Mouse (Mus musculus) layer of hippocampus, adult 11-12 months (tissue): Measurements from ENCODE around the gene Astn2.

Experiments used
- DNase-seq: peaks from one replicate; pipeline ENCODE4 v3.0.0; 2022; ENCODE audit warnings: low spot score

Gene Astn2

DNA sequence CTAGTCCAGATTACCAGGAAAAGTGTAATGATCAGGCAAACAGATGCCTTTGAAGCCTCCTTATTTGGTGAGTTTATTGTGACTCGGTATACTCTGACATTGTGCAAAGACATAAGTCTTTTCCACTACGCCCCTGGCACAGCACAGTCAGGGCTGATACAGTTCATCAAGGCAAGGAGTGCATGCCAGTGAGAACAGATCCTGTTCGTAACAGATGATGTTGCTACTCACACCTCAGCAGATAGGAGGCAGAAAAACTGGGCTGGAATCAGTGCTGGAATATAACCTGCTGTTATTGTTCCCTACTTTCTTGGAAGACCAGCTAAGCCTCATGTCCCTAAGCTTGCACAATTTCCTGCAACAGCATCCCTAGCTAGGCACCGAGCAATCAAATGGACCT, 565.6 kb downstream of the Astn2 start:
- no peak for DNase-seq

DNA sequence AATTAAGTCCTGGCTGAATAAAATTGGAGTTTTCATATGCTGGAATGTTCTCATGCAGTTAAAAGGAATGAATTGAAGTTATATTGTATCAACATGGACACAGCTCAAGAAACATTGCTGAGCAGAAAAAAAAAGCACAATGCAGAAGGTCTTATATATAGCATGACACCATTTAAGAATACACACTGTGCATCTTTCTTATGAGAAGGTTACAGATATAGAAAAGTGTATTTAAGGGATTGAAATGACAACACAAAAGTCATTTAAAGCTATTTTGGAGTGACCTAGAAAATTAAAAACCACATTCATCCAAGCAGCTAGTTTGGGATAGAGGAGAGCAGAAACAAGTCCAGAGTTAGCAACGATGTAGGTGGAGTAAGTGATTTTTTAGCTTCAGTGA, 571.4 kb downstream of the Astn2 start:
- no peak for DNase-seq

DNA sequence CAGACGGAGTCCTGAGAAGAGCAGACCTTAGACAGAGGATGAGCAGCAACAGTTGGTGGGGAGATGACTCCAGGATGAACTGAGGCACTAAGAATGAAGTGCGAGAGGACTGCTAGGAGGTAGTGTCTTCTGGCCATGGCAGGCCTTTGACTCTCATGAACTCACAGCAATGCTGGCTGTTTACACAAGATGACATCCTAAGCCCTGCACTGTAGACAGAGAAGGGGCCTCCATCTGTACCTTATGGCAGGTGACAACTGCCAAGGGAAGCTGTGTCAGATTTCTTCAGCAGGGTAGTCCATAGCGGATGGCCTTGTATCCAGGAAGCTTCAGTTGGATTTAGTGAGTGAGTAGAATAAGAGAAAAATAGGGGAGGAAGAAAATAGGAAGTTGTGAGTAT, 572.5 kb downstream of the Astn2 start:
- DNase-seq: no peak

DNA sequence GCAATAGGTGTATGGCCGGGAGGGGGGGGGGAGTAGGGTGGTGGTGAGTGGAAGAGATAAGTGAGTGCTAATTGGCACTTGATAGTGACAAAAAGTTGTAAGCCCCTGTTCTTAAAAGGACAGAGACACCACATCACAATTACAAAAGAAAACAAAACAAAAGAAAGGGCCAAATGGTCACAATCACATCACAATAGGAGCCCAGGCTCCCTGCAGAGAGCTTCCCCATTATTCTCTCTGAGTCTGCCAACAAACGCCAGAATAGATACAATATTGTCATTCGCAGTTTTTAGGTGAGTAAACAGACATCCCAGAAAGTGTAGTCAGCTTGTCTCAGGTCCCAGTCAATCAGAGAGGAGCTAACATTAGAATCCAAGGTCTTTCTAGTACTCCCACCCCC, 573.9 kb downstream of the Astn2 start:
- no peak for DNase-seq

DNA sequence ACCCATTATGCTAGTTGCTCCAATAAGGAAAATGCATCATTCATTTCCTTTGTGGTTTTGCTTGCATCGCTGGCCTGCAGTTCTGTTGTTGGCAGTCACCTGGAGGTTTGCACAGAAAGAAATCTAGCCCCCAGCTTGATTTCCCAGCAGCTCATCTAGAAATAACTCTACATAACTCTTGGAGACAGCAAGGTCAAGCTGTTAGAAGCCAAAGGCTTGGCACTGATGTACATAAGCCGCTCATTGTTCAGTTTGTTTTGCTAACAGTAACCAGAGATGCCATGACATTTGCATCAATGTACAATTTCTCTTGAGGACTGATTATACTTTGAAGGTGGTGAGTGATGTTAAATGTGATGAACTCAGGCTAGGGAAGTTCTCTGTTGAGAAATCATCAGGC, 583.3 kb downstream of the Astn2 start:
- DNase-seq: no peak

DNA sequence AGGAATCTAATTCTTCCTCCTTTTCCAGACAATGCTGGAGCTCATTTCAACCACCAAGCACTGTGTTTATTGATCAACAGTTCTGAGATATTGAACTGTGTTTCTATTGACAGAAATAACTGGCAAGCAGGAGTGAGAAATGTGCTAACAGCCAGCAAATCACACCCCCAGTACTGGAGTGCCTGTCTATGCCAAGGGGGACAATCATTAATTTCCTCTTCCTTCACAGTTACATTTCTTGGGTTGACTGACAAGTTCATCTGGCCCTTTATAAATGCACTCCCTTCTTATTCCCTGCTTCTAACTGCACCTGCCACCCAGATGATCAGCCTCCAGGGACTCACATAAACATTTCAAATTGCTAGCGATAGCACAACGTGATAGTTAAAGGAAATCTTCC, 584.2 kb downstream of the Astn2 start:
- no peak for DNase-seq

DNA sequence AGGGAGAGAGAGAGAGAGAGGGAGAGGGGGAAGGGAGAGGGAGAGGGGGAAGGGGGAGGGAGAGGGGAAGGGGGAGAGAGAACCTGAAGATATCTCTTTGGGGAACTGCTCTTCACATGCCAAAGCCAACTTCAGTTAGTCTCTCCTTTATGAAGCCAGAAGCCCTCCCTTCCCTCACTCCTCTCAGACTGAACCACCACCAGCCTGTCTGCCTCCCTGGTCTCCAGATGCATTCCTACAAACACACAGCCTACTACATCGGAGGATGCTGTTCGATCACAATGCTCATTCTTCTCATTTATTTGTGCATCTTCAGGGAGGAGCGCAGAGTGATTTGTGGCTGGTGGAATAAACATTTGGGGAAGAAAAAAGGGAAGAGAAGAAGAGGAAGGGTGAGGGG, 584.6 kb downstream of the Astn2 start:
- DNase-seq: no peak

DNA sequence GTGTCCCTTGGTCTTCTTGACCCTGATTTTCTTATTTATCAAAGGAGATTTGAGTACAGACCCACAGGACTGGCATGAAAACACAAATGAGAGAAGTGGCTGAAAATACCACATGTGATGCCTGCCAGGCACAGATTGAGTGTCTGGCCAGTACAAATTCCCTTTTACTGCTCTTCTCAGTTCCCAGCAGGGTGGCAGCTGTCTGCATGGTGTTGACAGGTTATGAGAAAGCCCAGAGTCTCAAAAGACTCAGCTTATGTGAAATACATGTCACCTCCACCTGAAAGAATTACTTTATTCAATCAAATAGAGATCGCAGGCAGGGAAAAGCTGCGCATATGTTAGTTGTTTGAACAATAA, 590.3 kb downstream of the Astn2 start:
- no peak for DNase-seq

DNA sequence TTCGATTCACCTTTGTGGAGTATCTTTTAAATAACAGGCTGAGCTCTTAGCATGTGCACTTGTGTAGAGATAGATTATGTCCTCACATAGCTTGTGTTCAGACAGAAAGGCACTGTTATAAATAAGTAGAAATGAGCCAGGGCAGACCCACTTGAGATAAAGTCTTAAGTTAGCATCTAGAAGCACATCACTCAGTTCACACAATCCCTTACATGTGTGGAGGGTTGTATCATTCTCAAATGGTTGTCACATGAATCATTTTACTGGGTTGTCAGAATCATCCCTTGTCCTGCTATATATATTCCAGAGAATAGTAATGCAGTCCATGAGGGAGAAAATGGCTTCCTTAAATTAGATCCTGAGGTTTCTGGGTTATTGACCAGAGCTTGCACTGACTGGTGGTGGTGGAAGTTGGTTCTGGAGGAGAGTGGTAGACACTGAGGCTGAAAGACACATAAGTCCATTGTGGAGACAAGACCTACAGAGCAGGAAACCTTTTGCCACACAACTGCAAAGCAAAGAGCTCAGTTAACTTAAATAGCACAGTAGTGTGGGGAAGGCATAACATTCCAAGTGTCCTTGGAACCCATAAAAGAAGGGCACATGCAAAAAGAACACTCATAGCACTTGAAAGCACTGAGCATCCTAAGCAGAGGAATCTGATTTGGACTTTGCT, 590.8 kb downstream of the Astn2 start:
- DNase-seq: no peak

DNA sequence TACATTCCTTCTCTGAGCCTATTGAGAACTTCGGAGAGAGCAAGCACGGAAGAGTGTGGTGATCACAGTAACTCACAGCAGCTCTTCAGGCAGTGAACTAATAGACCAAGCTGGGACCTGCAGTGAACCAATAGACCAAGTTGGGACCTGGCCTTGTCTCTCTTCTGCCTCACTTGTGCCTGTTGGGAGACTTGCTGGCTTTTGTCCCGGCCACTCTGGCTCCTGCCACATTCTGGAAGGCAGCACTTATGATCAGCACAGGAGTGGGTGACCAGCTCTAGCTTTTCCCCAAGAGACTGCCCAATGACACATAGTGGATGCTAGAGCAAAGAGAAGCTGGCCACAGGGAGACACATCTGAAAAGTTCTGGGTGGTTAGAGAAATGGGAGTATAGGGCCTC, 597.1 kb downstream of the Astn2 start:
- DNase-seq: no peak

DNA sequence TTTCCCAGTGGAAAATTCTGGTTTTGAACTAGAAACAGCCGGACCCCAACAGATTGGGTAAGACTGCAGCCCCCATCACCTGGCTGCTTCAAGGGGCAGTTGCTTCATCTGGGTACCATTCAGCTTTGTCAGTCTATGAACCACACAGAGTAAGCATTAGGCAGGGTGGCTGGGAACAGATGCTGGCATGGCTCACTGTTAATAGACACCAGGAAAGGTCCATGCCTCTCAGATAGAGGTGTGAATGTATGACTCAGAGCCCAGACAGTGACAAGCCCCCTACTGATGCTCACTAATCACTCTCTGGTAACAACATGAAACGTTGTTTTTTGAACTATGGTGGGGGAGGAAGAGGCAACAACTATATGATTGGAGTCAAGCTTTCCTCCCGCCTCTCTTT, 603.2 kb downstream of the Astn2 start:
- DNase-seq: no peak

DNA sequence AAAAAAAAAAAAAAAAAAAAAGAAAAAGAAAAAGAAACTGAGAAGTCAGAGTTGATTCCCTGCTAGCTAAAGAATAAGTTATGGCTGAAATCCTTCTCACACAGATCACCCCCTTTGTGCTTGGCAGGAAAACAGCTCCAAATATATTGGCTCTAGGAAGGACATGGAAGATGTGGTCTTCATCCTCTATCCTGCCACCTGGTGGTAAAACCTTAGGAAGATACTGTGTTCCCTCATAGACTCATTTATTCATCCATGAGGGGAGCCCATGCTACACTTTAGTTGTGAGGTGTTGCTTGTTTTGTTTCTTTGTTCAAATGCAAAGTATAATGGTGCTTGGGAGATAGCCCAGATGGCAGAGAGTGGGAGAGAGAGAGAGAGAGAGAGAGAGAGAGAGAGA, 613.4 kb downstream of the Astn2 start:
- DNase-seq: no peak

DNA sequence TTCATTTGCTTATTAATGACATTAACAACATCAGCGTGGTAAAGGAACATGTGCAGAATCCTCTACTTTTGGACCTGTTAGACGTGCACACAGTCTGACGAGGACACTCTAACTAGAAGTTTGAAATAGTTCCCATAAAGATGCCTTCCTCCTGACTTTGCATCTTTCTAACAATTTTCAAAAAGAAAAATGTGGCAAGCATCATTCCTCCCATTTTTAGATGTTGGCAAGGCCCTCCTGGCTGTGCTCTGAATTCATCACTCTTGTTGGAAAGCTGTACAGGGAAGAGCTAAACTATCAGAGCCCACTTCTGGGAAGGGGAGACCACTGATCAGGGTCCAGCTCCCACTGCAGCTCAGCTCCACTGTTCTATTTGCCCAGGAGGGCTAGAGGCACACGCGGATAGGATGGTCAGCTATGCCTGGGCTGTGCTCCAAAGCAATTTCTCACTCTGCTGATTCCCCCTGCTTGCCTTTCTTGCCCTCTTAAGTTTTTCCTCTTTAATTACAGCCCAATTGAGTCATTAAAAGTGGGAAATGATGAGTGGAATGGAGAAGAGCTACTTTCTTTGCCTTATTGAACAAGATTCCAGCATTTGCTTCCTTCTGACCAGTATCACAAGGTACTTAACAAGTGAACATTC, 630.9 kb downstream of the Astn2 start:
- no peak for DNase-seq

DNA sequence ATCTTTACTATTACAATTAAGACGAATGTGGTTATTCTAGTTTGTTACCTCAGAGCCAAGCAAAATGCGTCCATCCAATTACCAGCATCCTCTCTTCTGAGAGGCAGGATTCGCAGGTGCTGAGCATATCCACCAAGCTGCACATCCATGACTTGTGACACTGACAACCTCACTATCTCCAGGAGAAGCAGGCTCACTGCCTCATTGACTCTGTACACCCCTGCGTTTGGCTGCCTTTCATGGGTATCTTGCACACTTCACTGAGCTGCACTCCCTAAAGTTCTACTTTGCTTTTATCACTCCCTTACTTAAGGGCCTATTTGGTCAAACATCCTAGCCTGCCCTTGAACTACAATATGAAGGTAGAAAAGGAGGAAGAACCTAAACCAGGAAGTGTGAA, 633.5 kb downstream of the Astn2 start:
- DNase-seq: no peak

DNA sequence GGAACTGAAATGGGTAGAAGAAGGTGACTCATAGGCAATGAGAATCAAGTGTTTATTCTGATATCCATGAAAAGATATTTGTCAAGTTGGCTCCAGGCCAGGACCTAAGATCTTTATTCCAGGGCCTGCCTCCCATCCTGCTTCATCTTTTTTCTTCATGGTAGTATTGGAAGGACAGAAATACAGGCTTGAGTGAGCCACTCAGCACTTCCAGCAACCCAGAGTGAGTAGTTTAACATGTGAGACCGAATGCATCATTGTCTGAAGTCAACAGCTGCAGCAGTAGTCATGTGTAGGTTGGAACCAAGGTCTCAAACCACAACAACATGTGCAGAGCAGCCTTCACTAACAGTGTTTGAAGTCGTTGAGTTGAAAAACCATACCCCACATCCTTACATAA, 636.5 kb downstream of the Astn2 start:
- no peak for DNase-seq

DNA sequence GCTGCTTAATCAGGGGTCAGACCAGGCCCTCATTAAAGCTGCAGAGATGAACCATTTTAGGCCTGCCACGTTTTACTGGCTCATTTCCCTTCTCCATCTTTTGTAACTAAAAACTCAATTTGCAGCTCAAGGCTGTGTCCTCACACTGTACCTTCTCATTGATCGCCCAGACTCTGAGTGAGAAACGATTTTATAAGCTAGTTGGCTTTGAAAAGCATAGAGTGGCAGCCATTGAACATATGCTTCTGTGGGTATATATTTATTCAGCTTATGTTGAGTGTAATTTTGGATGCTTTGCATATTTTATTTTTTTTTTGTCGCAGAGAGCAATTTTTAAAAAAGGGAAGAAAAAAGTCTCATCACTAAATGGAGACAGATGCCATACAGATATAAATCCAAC, 637.0 kb downstream of the Astn2 start:
- DNase-seq: peak; percentile 15

DNA sequence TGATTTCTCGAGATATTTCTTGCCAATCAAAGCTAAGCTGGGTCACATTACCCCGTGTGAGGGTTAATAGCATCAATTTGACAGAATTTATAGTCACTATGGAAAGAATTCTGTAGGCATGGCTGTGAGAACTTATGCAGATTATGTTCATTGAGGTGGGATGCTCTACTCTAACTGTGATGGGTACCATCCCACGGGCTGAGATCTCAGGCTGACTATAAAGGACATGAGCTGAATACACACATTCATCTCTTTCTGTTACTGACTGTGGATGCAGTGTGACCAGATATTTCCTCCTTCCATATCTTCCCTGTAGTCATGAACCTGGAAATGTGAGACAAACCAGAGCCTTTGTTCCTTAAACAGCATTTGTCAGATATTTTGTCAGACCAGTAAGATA, 639.1 kb downstream of the Astn2 start:
- DNase-seq: no peak

DNA sequence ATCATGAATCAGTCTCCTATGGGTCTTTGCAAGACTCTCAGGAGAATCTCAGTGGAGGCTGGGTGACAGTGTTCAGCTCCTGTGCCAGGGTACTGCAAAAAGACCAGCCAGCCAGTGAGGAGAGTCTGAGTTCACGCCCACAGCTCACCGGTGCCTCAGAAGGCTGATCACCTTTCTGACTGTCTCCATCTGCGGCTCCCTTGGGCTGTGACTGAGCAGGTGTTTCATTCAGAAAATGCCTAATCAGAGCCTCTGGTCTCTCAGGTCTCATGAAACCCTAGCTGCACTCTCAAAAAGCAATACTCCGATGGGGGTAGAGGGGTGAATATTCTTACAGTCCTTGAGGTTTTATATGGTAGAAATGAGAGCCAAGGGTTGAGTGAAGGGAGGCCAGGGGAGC, 640.1 kb downstream of the Astn2 start:
- no peak for DNase-seq

DNA sequence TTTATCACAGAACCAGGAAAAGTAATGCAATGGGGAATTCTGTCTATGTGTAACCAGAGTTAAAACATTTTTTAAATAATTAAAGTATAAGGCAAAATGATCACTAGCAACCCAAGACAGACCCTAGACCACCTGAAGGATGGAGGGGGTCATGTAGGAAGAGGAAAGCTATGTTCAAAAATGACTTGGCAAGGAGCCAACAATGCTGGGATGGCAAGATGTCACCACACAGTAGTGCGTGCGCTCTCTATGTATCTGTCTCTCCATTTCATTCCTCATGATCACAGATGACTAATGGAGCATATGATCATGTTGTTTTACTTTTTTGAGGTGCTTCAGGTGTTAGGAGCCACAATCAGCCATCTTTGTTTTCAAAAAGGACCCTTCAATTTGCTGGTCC, 640.6 kb downstream of the Astn2 start:
- no peak for DNase-seq

DNA sequence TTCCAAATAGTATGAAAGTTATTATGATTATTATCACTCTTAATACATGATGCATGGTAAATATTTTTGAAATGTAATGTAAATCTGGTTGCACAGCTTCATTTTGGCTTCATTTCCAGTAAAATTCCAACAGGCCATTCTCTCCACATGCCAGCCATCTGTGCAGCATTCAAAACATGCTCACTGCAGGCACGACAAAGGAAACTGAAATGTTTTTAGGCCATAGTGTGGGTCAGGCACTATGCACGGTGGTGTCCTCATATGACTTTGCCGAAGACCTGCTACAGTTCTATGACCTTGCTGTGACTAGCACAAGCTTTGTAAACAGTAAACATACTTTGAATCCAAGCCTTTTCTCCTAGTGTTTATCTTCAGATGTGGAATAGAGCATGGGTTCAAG, 642.3 kb downstream of the Astn2 start:
- no peak for DNase-seq

DNA sequence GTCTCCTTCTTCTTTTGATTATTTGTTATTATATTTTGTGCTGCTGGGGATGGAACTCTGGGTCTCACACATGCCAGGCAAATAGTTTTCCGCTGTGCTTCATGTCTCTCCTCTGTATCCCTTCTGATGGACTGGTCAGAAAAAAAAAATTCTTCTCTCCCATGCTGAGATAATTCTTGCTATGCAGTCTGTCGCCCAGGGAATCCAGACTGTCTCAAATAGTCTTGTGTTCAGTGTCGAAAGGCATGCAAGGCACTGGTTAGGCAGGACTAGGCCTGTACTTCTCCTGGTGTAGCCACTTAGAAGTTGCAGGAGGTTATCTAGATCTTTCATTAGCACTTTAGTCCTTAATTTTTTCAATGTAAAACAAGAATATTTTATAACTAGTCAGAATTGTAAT, 642.8 kb downstream of the Astn2 start:
- no peak for DNase-seq

DNA sequence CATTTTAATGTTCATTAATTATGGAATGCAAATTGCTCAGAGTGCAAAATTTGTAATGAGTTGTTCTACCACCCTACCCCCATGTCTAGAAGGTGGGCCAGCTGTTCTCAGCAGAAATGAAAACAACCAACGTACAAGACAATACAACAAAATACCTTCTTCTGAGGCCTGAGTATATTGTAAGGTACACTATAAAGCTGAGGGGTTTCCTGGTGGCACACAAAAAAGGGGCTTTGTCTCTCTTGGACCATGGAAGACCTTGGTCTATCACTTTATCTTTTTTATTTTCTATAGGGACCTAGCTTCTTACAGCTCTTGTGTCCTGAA, 645.6 kb downstream of the Astn2 start:
- DNase-seq: no peak

DNA sequence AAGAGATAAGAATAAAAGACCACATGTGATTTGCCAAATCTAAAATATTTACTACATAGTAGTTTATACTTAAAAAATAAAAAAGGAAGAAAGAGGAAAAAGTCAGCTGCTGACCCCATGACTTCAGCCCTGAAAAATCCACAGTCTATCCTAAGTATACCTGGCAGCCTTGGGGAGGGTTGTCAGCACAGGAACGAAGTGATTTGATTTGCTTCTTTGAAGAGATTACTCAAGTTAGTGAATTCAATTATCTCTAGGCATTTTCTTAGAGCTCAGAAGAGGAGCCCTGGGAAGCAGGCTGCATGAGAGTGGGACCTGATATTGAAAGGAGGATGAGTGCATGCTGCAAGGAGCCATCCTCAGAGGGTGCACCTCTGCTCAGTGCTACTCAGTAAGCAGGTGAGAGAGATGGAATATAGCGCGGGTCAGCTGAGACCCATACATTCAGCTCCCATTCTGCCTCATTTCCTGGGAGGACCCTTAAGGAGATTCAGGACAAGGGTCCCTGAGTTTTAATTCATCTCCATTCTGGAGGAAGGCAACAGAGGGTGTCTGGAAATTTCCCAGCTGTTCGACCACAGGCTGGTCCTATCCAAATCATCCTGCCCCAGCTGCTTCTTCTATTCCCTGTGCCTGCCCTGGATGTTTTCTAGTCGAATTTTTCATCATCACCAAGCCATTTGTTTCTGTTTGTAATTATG, 646.1 kb downstream of the Astn2 start:
- no peak for DNase-seq

DNA sequence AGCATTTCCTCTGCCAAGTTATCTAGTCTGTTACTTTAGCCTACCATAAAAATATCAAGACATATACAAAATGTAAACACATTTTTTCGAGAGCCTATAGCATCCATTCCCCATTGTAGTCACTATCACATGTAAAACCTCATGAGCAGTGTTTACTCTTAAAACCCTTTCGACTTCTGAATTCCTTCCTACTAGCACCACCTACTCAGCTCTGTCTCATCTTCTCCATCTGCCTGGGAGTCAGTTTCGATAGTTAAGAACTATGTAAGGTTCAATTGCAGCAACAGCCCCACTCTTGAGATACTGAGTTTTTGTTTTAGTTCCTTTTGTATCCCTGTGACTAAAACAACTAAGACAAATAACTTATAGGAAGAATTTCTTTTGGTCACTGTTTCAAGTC, 651.5 kb downstream of the Astn2 start:
- no peak for DNase-seq
